Mouse (Mus musculus) embryonic fibroblast, embryonic 13.5 days (primary cell): ENCODE measurements around the gene Rfesd.

ENCODE experiments used
- CTCF ChIP-seq: IDR thresholded peaks from 2 replicates; pipeline ENCODE4 v1.5.1; 2011; ENCODE audit warnings: mild to moderate bottlenecking, control low read depth, low read length, moderate library complexity, borderline replicate concordance; ENCODE audit not compliant: insufficient read depth
- POLR2A ChIP-seq: IDR thresholded peaks from 2 replicates; pipeline ENCODE4 v1.6.1; 2011; ENCODE audit warnings: low read depth, mild to moderate bottlenecking, control low read depth, low read length, moderate library complexity

- TF ChIP-seq POLR2A = no peak
- TF ChIP-seq CTCF = no peak
Observed at GRCm38 (mm10) chr13:75981901-75982300, 36.6 kb downstream of the Rfesd start.
